Mouse (Mus musculus): ENCODE results near the gene Cfap20. TPM values are rescaled to one million over a fixed set of nuclear protein-coding genes. Genes with fewer than 3 reads are reported as not detected.

Gene Cfap20
- polyA plus RNA-seq (2017; shearing (Covaris generic)) = 36.4 TPM

DNA sequence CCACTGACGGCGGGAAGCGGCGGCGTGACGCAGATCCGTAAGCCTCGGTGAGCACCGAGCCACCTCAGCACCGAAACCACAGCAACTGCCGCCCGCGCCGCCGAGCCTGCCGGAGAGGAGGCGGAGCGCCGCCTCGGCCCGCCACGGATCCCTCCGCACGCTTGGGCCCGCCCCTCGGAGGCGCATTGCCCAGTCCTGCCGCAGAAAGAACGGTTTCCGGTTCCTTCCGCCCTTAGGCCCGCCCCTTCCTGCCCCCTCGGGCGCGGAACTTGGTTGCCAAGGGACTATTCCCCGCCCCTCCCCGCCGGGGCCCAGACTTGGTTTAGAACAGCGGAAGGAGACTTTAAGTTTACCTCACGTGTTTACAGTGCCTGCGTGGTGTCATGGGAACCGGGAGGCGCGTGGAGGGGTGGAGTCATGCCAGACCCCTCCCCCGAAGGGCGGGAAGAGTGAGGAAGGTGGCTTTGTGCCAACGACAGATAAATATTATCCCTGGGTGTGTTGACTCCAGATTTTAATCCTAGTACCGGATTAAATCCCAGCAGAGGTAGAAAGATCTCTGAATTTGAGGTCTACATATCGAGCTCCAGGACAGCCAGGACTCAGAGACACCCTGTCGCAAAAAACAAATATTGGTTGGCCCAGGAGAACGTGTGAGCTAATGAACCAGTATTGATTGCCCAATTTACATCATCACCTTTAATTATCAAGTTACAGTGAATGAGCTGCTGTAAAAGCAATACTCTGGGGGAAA lies at the start of gene Cfap20:
Gene Cfap20 (minus strand): TSS at position 184 of the 754 bp plus-strand sequence.

Other genes with a start within 250 kb of the Cfap20 start
- 0.39 TPM for gene Kifc3, start 232.1 kb downstream of the Cfap20 start, polyA plus RNA-seq (2017; shearing (Covaris generic))
- gene Cngb1, start 128.3 kb downstream of the Cfap20 start, polyA plus RNA-seq (2017; shearing (Covaris generic)) = 0.13 TPM
- not detected for gene Tepp, start 124.3 kb downstream of the Cfap20 start, polyA plus RNA-seq (2017; shearing (Covaris generic))
- gene Zfp319, start 102.9 kb downstream of the Cfap20 start, polyA plus RNA-seq (2017; shearing (Covaris generic)) = 5.9 TPM
- 52.2 TPM for gene Usb1, start 102.6 kb downstream of the Cfap20 start, polyA plus RNA-seq (2017; shearing (Covaris generic))
- 0.27 TPM for gene Mmp15, start 82.6 kb downstream of the Cfap20 start, polyA plus RNA-seq (2017; shearing (Covaris generic))
- gene Csnk2a2, start 55.2 kb upstream of the Cfap20 start, polyA plus RNA-seq (2017; shearing (Covaris generic)) = 40.8 TPM
- not detected for gene Ccdc113, start 99.2 kb upstream of the Cfap20 start, polyA plus RNA-seq (2017; shearing (Covaris generic))
- not detected for gene Prss54, start 141.5 kb upstream of the Cfap20 start, polyA plus RNA-seq (2017; shearing (Covaris generic))
- gene Gins3, start 198.6 kb upstream of the Cfap20 start, polyA plus RNA-seq (2017; shearing (Covaris generic)) = 5.0 TPM
- 0.18 TPM for gene Ndrg4, start 242.1 kb upstream of the Cfap20 start, polyA plus RNA-seq (2017; shearing (Covaris generic))

Measured in effector memory CD4-positive, alpha-beta T cell, adult 7 months (primary cell).